Mouse (Mus musculus) NIH3T3 (cell line): ENCODE measurements at regions not wholly inside any gene's neighbourhood (a gene's known extent, or its start where the extent isn't known, plus 50 kb on each side); places are given as distances from the start of the nearest gene placed in this dataset.

Source experiments
- DNase-seq: peaks from one replicate; pipeline ENCODE4 v3.0.0-alpha.2; 2012; ENCODE audit warnings: low read depth

DNA sequence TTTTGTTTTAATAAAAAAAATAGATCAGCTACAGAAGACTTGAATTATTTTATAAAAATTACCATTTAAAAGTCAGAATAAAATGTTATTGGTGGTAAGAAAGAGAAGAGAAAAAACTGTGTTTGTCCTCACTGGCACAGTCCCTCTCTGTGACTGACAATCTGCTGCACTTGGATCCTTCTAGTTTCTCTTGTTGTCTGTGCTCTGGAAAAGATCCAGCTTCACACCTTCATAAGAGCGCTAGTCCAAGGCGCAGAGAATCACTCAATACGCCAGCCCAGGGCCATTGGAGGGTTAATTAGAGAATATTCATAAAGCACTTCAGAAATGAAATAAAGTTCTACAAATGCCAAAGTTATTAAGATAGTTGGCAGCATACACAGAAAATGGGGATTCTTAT lies 153.8 kb downstream of the Lmbrd1 start:
- no peak for DNase-seq

DNA sequence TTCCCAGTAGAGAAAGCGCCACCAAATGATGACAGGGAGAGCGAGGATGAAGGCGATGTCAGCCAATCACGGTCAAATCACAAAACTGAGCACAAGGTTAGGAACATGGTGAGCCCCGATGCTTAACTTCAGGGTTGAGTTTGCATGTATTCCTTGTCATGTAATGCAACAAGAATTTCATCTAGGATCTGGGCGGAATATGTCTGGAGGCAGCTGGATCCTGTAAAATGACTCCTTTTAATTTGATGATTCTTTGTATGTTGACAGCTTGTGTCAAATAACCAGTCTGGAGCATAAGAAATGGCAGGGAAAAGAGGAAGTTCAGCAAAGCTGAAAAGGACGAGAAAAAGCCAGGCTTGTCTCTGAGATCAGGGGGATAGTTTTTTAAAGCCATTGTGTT lies 188.4 kb downstream of the Lmbrd1 start:
- no peak for DNase-seq

DNA sequence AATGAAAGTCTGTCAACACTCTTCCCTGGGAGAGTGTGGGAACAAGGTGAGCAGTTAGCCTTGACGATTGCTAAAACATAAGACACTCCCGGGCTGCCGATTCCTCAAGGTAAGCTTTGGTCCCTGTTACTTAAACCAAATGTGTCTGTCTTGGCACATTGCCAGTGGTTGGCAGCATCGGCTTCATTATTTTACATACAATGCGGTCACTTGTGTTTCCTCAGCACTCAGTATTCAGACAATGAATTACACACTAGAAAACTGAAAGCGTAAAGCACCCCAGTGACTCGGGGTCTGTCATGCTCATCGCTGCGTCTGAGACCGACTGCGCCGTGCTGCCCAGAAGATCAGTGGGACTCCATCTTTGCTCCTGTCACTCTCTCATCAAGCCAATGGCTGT lies 191.3 kb downstream of the Lmbrd1 start:
- no peak for DNase-seq

DNA sequence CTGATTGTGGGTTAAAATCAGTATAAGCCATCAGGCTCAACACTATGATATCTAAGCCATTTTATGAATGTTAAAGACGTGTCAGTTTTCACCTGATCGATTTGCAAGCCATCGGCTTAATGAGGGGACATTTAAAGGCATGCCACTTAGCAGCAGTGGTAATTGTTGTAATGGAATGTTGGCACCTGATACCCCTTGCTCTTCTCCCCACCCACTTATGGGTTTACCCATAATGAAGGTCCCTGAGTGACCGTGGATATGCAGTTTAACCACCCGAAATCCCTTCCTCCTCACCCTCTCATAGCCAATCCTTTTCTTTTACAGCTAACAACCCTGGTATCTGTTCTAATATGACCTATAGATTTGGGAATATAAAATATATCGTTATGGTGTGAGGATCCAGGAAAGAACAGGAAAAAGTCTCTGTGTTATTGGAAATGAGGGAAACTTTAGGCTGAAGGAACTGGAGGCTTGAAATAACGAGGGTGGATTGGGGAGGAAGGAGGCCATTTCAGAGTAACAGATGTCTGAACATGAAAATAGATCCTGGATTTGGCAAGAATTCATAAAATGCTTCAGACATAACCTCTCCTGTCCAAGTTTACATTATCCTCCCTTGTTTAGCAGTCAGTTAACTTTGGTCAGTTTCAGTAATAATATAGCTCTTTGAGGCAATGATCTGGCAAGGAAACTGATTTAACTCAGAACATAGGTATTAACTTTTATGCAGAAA lies 192.4 kb downstream of the Lmbrd1 start:
- DNase-seq, result no peak

DNA sequence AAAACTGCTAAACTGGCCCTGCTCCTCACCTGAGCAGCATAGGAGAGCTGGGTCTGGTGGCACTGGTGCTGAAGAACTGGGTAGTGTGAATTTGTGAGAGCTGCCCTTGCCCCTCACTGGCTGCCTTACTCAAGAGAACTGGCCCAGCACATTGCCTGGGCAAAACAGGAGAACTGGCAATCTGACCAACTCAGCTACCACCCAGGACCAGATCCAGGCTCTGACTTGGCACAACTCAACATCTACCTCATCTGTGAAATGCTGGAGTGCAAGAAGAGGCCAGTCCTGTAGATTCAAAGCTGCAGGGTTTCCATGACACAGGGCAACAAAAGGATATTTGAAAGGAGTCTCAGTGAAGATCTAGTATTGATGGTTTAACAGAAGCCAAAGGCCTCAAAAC lies 198.6 kb downstream of the Lmbrd1 start:
- no peak for DNase-seq

DNA sequence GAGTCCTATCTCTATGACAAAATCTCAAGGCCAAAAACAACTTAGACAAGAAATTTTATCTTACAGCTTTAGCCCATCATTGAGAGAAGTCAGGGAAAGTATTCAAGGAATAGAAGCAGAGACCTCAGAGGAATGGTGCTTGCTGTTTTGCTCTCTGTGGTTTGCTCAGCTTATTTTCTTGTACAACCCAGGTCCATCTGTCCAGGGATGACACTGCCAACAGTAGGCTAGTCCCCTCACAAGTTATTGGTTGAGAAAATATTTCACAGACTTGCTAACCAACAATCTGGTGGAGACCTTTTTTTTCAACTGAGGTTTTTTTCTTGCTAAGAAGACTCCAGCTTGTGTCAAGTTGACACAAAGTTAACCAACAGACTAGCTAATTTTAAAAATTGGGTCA lies 205.2 kb downstream of the Lmbrd1 start:
- DNase-seq, result no peak

DNA sequence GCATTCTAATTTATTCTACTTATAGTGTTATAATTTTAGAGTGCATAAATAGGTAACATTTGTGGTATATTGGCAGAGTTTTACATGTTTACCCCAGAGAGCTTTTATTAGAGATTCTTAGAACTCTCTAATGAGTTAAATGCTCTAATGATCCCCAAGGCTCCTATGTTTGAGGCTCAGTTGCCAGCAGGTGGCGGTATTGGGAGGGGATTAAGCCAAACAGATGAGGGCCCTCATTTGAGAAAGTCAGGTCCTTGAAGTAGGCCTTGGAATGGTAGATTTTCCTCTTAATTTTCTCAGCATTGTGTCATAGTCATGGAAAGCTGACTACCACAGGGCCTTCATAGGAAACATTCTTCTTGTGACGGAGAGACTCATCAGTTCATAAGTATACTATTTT lies 222.8 kb downstream of the Lmbrd1 start:
- DNase-seq, result peak; percentile 32

DNA sequence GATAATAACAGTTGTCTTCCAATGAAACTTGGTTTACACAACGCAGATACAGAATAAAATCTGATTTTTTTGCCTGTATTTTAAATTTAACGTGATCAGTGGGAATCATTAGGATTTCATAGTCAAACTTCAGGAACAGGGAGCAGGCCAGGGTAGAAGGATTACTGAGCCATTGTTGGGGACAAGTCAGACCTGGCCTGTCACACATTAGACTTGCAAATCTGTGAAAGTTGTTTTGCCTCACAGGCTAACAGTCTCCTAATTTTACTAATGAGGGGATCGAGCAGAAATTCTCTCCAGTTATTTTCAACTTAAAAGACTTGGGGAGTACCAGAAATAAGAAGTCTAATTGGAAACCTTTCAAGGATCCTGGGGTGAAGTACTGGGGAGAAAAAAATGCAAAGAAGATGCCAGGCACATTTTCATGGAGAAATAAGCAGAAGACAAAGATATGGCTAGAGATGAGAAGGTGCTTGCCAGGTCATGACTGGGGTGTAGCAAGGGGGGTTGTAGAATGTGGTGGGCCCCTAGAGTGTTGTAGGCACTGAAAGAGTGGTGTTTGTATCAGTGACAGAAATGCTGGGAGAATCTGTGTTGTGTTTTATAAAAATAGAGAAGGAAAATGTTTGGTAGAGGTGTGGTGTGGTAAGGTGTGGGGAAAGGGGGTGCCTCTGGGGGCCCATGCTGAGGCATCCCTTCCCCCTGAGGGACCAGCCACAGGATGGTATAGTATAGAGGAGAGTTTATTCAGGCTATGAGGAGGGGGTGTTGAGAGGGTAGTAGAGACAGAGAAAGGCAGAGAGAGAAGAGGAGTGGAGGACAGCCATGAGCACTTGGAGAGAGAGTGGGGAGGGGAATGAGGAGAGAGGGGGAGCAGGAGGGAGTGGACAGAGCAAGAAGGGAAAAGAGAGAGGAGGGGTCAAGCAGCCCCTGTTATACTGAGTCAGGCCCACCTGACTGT lies 260.2 kb downstream of the Lmbrd1 start:
- DNase-seq, result no peak

DNA sequence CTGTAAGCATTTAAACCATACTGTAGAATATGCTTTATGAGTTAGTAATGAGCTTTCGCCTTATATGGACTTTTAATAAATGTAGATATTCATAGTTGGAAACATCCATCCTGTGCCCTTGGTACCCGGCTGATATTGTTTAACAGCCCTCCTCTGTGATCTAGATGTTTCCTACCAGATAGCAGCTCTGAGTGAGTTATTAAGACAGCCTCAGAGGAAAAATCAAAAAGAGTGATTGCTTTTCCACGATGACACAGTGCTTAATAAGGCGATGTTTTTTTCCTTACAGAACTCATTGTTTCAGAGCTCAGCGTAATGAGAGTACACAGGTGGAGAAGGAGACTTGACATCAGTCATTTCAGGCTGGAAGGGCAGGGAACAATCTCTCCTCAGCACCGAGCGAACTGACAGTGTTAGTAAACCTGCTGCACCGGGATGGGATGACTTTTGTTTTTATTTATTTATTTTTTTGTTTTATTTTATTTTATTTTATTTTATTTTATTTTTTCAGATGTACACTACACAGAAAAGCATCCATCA lies 264.4 kb downstream of the Lmbrd1 start:
- DNase-seq, result no peak

DNA sequence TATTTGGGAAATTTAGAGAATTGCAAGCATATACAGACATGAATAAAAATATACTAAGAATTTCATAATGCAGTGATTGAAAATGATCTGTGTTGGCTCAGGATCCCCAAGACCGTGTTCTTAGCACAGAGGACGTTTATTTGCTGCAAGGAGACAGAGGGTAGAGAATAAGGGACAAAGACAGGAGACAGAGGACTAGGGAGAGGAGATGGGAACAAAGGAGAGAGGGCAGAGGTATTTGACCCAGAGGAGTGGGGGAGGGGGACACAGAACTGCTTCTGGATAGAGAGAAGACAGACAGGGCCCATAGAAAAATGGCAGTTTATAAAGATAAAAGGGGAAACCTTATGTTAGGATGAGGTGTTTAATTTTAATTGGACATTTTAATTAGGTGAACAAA lies 265.0 kb downstream of the Lmbrd1 start:
- no peak for DNase-seq

DNA sequence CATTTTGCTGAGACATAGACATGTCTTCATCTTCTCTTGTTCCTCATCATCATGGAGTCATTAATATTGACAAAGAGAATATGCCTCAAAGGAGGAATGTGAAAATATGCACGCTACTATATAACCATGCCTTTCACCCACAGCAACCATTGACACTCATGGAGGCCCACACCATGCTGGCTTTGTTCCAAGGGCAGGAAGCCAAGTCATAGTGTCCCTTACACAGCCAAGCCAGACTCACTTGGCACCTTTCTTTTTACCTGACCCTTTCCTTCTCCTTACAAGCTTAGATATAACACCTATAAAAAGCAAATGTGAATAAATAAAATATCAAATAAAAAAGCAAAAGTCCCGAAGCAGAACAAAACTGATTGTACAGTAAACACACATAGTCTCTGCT lies 294.3 kb downstream of the Lmbrd1 start:
- no peak for DNase-seq

DNA sequence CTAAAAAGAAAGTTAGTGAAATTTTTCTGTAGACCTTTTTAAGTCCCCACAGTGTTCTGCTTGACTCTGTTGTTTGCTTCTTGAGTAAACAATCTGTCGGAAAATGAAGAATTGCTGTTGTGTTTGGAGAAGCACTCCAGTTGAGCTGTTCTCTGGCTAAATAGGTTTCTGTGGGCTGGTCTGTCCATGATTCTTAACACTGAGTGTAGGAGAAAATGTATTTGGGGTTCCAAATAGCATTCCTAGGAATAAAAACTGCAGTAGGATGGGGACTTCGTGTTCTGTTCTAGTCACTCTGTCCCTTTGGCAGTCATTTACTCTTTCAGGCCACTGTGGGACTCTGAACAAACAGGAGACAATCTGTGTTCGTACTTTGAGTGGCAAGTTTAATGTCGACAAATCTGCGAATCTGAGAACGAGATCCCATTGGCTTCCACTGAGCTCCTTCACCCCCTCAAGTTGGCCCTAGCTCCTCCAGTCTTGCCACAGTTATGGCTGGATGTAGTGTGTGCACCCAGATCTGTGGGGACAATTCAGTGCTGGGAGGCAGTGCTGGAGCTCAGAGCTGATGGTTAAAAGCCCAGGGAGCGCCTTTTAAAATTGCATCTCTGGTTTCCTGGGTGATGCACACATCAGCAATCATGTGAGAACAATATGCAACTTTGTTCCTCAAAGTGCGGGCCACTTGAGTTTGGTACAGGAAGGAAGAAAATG lies 330.2 kb downstream of the Lmbrd1 start:
- no peak for DNase-seq

DNA sequence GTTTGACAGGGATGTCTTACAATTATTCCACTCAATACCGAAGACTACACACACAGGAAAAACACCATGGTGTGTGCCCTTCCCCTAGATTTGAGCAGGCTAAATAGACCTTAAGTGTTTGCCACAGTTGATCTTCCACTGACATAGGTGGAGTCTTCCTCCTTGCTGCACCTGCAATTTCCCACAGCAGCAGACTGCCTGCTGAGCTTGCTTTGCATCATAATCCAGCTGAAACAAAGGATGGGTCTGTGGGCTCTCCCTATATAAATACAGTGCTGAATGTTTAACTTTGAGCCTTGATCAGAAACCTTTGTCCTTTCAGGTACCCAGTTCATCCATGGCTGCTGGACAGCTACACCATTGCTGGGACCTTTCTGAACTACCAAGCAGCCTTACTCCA lies 334.3 kb downstream of the Lmbrd1 start:
- DNase-seq, result no peak
